Mouse (Mus musculus): Measurements from ENCODE around the gene Med17.

Gene Med17

DNA sequence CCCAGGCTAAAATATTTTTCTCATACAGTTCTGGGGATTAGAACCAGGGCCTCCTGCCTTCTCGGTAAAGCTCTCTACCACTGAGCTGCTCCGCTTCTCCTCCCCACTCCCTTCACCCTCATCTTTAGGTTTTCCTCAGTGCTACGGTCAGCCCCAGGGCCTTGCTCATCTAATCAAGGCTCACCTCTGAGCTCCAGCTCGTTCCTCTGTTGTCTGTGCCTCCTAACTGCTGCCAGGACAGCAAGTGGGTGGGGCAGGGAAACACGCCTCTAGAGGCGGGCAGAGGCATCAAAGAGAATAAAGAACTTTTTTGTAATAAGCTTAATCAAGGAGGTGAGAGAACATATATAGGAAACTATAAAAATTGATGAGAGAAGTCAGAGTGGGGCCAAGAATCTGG lies 8.1 kb upstream of the Med17 start:
- no peak for DNase-seq

DNA sequence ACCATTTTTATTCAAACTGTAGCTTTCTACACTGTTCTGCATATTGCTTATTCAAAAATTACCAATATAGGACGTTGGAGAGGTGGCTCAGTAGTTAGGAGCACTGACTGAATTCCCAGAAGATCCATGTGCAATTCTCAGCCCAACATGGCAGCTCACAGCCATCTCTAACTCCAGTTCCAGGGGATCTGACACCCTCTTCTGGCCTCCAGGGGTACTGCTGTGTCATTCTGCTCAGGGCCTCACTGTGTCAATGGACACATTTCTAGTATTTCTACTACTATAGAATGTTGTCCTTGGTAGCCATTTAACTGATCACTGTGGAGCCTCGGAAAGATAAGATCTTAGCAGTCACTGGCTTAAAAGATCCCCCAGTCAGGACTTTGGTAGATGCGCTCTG lies 5.7 kb upstream of the Med17 start:
- DNase-seq, result no peak

- no peak for DNase-seq
Measured at GRCm38 (mm10) chr9:15280491-15280879, 754 bp upstream of the Med17 start.

DNA sequence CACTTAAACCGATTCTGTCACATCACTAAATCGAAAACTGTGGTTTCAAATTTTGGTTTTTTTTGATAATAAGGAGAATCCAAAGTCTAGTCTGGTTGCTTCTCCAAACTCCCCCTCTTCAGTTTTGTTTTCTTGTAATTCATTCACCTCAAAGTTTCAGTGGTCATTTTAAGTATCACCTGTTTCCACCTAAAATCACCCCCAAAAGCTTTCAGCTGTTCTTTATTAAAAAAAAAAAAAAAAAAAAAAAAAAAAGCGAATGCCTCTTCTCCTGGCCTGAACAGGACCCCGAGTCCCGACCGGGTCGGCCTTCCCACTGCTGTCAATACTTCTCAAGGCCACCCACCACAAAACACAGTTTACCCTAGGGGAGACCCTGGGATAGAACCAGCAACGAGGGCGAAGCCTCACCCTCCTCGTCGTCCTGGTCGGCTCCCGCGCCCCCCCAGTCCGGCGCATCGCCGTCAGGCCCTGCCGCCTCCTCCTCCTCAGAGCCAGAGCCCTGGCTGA lies 537 bp downstream of the Med17 start:
- DNase-seq, result no peak

DNA sequence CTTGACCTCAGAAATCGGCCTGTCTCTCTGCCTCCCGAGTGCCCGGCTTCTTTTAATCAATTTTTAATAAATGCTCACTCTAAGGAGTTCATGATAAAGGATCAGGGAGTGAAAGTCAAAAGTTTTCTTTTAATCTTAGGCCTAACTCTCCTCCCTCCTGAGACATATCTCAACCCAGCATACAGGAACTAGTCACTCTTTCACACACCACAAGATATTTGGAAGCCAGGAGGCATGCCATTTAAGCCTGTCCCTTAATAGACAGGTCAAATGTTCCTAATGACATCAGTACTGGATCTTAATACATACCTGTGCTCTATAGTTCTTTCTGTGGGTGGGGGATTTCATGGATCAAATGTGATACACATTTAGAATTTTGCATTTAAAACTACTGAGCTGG lies 1.4 kb downstream of the Med17 start:
- no peak for DNase-seq

GRCm38 (mm10) chr9:15276855-15277254 lies 2.9 kb downstream of the Med17 start:
- no peak for DNase-seq

GRCm38 (mm10) chr9:15273981-15274380 lies 5.8 kb downstream of the Med17 start:
- no peak for DNase-seq

DNA sequence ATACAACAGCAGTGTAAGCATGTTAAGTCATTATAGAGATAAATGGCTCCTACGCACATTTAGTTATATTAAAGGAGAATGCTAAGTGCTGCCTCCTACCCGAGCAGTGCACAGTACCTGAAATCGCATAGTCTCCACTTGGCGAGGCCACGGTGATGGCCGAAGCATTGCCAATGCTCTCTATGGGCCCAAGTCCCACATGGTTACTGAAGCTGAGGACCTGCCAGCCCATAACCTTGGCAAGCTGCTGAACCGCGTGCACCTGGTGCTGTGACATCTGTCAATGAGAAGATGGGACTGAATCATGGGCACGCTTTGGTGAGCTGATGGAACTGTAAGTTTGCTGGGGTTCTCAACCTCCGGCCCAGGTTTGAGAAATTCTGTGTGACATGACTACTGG lies 16.2 kb downstream of the Med17 start:
- DNase-seq, result no peak

DNA sequence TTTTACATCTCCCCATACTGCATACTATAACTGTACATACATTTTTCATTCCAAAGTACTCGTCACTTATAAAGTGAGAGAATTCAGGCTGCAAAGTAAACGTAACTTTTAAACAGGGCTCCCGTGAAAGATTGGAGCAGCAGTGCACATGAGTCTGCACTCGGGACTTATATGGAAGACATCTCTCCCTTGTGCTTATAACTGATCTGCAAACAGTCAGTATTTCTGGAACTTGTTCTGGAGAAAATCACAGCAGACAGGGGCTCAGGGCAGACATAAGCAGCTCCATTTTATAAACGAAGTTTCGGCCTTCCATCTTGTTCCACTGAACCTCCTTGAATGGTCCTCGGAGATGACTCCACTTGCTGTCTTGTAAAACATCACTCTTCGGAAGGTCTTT lies 17.8 kb downstream of the Med17 start:
- no peak for DNase-seq

DNA sequence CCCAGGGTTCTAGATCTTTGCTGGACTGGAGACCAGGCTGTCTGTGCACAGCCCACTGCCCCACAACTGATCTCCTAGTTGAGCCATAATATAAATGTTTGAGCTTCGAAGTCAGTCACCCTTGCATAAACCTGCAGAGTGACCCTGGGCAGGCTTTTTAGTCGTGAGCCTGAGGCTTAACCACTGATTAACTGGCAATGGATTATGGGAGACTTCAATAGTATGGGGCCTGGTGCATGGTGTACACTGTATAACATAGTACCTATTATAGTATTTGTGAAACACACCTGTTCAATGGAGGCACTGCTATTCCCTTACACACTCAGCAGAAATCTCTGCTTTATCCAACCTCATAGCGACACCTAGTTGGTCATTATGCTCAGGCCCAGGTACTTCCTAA lies 23.5 kb downstream of the Med17 start:
- DNase-seq, result no peak

GRCm38 (mm10) chr9:15254501-15254900 lies 25.2 kb downstream of the Med17 start:
- no peak for DNase-seq

DNA sequence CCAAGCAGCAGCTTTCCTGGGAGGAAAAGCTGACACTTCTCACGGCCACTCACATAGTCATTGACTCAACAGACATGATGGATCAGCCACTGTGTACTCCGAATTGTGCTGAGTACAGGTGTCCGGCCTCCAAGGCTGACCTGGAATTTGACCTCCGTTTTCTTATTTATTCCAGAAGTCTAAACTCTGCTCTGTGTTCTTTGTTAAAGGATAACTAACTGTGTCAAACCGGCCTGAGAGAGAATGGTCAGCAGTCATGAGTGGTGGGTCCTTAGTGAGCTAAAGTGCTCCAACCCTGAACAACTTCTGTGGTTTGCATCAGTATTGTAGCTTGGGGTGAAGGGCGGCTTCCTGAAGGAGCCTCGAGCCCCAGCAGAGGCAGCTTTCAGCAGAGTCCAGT lies 27.5 kb downstream of the Med17 start:
- no peak for DNase-seq

- no peak for DNase-seq
Measured at GRCm38 (mm10) chr9:15250376-15250775, 29.4 kb downstream of the Med17 start.

GRCm38 (mm10) chr9:15245319-15246075 lies 34.2 kb downstream of the Med17 start:
- no peak for DNase-seq

GRCm38 (mm10) chr9:15242130-15242529 lies 37.6 kb downstream of the Med17 start:
- no peak for DNase-seq

DNA sequence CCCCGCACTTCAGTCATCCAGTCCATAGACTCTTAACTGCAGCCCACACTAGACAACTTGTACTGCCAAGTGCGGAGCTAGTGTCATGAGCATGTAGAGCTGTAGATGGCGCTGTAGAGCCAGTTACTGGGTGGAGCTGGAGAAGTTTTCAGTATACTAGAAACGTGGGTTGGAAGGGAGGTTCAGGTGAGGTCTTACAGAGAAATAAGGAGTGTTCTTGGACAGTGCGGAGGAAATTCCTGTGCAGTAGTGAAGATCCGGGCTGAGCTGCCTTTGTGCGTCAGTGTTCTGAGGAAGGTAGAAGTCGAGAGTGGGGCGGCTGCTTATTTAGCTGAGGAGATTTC lies 38.2 kb downstream of the Med17 start:
- DNase-seq, result peak; percentile 63

- no peak for DNase-seq
Measured at GRCm38 (mm10) chr9:15240863-15241595, 38.7 kb downstream of the Med17 start.

GRCm38 (mm10) chr9:15240006-15240405 lies 39.7 kb downstream of the Med17 start:
- no peak for DNase-seq

DNA sequence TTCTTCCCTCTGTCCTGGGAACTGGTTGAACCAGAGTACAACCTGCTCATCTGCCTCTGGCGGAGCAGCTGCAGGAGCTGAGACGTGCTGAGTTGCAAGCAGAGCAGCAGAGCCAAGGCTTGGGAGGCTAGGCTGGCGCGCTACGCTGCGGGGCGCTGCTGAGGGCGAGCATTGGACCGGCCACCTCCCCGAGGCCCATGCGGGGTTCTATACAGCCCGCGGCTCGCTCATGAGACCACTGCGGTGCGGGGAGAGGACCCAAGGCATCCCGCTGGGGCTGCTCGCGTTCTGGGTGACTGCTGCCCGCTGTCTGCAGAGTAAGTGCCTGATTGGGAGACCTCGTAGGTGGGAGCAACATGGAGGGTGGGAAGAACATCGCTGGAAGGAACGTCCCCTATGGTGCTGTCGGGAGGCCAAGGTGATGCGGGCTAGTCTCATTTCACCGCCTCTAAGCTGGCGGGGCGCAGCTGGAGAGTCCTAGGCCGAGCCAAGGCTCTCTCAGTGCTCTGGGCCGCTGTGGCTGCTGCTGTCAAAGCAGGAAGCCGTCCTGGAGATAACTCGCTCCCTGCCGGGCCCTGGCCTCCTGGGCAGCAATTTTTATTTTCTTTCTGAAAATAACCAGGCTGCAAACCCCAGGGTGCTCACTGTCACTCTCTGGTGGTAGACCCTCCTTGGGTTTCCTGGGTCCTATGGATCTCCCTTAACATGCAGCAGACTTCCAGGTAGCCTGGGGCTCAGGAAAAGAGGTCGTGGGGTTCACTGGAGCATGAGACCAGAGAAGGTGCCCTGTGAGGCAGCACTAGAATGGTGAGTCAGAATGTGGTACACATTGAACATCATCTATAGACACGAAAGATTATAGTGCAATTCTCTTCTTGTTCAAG lies 40.4 kb downstream of the Med17 start, which contains the start of gene Vstm5:
Gene Vstm5 (plus strand): TSS at position 4 of the 884 bp plus-strand sequence.
- DNase-seq, result peak; percentile 50

DNA sequence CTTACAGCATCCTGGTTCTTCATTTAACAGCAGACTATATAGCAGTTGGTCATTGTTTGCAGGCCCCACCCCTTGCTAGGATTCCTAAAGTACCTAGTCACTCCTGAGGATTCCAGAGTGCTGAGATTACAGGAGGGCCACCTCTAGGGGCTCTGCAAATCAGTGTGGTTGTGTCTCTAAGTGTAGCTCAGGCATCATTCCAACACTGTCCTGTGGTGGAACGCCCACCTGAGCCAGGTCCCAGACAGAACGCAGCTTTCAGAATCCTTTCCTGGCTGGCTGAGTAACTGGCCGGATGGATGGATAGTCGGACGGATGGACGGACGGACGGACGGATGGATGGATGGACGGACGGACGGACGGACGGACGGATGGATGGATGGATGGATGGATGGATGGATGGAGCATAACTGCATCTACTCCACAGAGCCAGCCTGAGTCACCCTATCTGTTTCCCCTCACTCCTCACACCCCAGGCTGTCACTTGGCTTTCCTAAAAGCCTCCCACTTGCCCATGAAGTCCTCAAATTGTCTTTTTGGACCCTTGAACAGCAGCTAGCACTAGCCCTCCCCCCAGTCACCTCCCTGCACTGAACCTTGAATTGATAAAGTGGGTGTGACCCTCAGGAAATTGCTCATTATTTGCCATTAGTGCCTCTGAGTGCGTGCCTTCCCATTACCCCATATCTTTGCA lies 41.3 kb downstream of the Med17 start:
- no peak for DNase-seq

GRCm38 (mm10) chr9:15237516-15238296 lies 42.0 kb downstream of the Med17 start:
- DNase-seq, result no peak

DNA sequence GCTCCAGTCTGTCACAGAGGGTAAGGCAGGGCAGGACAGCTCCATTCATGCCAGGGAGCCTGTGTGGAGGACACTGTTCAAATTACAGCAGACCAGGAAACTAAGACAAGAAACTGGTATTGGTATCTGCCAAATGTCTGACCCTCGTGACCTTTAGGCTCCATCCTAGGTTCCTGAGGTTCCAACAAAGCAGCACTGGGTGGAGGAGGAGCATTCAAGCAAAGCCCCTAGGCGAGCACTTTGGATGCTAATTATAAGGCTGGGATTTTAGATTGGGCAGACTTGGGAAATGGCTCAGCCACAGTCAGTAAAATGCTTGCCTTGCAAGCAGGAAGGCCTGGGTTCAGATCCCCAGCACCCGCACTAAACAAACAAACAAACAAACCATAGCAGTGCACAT lies 43.7 kb downstream of the Med17 start:
- no peak for DNase-seq

Measured in right cerebral cortex, postnatal 14 days (tissue).